Mouse (Mus musculus): ENCODE measurements around the gene Coro6.

The Coro6 gene

GRCm38 (mm10) chr11:77493512-77494343 lies 31.5 kb downstream of the Coro6 start, which contains the start of gene Git1:
Git1 (plus strand) TSS chr11:77493562.
- no peak for DNase-seq (ENCODE audit: low read depth, low spot score)

- DNase-seq (ENCODE audit: low read depth, low spot score): no peak
These were observed 32.1 kb downstream of the Coro6 start for GRCm38 (mm10) chr11:77494344-77494676.

- DNase-seq (ENCODE audit: low read depth, low spot score): no peak
These were observed 32.6 kb downstream of the Coro6 start for GRCm38 (mm10) chr11:77494782-77495181.

GRCm38 (mm10) chr11:77495507-77495906 lies 33.3 kb downstream of the Coro6 start:
- no peak for DNase-seq (ENCODE audit: low read depth, low spot score)

- DNase-seq (ENCODE audit: low read depth, low spot score): no peak
These were observed 35.1 kb downstream of the Coro6 start for GRCm38 (mm10) chr11:77497341-77497756.

GRCm38 (mm10) chr11:77497851-77498250 lies 35.6 kb downstream of the Coro6 start:
- DNase-seq (ENCODE audit: low read depth, low spot score): no peak

- no peak for DNase-seq (ENCODE audit: low read depth, low spot score)
These were observed 36.3 kb downstream of the Coro6 start for GRCm38 (mm10) chr11:77498261-77499139.

GRCm38 (mm10) chr11:77499354-77499753 lies 37.1 kb downstream of the Coro6 start:
- no peak for DNase-seq (ENCODE audit: low read depth, low spot score)

- DNase-seq (ENCODE audit: low read depth, low spot score): no peak
These were observed 38.4 kb downstream of the Coro6 start for GRCm38 (mm10) chr11:77500361-77501325.

- no peak for DNase-seq (ENCODE audit: low read depth, low spot score)
These were observed 39.2 kb downstream of the Coro6 start for GRCm38 (mm10) chr11:77501392-77501791.

GRCm38 (mm10) chr11:77501971-77502370 lies 39.8 kb downstream of the Coro6 start:
- DNase-seq (ENCODE audit: low read depth, low spot score): no peak

- no peak for DNase-seq (ENCODE audit: low read depth, low spot score)
These were observed 40.3 kb downstream of the Coro6 start for GRCm38 (mm10) chr11:77502481-77502880.

GRCm38 (mm10) chr11:77503511-77503910 lies 41.3 kb downstream of the Coro6 start:
- DNase-seq (ENCODE audit: low read depth, low spot score): no peak

GRCm38 (mm10) chr11:77504377-77504776 lies 42.2 kb downstream of the Coro6 start:
- no peak for DNase-seq (ENCODE audit: low read depth, low spot score)

- DNase-seq (ENCODE audit: low read depth, low spot score): no peak
These were observed 43.2 kb downstream of the Coro6 start for GRCm38 (mm10) chr11:77505291-77505980.

GRCm38 (mm10) chr11:77506273-77506672 lies 44.1 kb downstream of the Coro6 start:
- DNase-seq (ENCODE audit: low read depth, low spot score): no peak

- no peak for DNase-seq (ENCODE audit: low read depth, low spot score)
These were observed 44.7 kb downstream of the Coro6 start for GRCm38 (mm10) chr11:77506941-77507340.

- no peak for DNase-seq (ENCODE audit: low read depth, low spot score)
These were observed 45.2 kb downstream of the Coro6 start for GRCm38 (mm10) chr11:77507426-77507825.

- DNase-seq (ENCODE audit: low read depth, low spot score): no peak
These were observed 46.1 kb downstream of the Coro6 start for GRCm38 (mm10) chr11:77508068-77509021.

- DNase-seq (ENCODE audit: low read depth, low spot score): no peak
These were observed 49.1 kb downstream of the Coro6 start for GRCm38 (mm10) chr11:77511336-77511735.

All from brain, embryonic 18.5 days (tissue).